Mouse (Mus musculus) cortical plate, adult 2 months (tissue): Measurements from ENCODE around the gene Ccdc38.

Experiments
- CTCF ChIP-seq: fragments of 200-500 bp; IDR thresholded peaks from 2 replicates; pipeline ENCODE4 v1.5.1; 2011; ENCODE audit warnings: mild to moderate bottlenecking, control low read depth, low read length; ENCODE audit not compliant: insufficient read depth; ENCODE audit errors: extremely low read depth
- POLR2A ChIP-seq: fragments of 200-500 bp; IDR thresholded peaks from 2 replicates; pipeline ENCODE4 v1.6.1; 2011; ENCODE audit warnings: mild to moderate bottlenecking, low read length, control low read depth; ENCODE audit not compliant: insufficient read depth; ENCODE audit errors: extremely low read depth

GRCm38 (mm10) chr10:93540431-93541210, at the start of gene Ccdc38:
- no peak for TF ChIP-seq CTCF
- TF ChIP-seq POLR2A, result no peak
